Mouse (Mus musculus) erythroid progenitor cell, adult 5-6 weeks (primary cell): ENCODE data around the gene Olfr1046. TPM values are rescaled to one million over a fixed set of nuclear protein-coding genes. Genes with fewer than 3 reads are reported as not detected.
"Not testable (repeated sequence)": the region's sequence is repeated elsewhere in the genome, so short reads cannot be mapped to it uniquely, and the experiment has no call there.

Experiments
- ATAC-seq: replicated peaks from 2 replicates; pipeline ENCODE4 v1.8.0; 2016; ENCODE audit warnings: moderate number of reproducible peaks, mild to moderate bottlenecking, moderate TSS enrichment, inconsistent platforms; ENCODE audit not compliant: poor library complexity, low FRiP score, severe bottlenecking
- total RNA-seq, 2 experiments: library from RNA; stranded (forward) in 1 of 2; stranded (reverse) in 1 of 2; fragments of 150-400 nt in 1 of 2; fragments of 186-747, 209-891 nt in 1 of 2; gene quantifications; 2 replicates each; pipeline versions ENCODE4 v1.2.3 to v1.2.4; 2015 to 2017; ENCODE audit warnings: low replicate concordance in 2 of 2

Olfr1046 gene
- not detected in 2 replicates for total RNA-seq (2015; ENCODE audit: low replicate concordance)
- total RNA-seq (2017; ENCODE audit: low replicate concordance) = not detected in 2 replicates

GRCm38 (mm10) chr2:86219214-86219613 lies at the start of gene Olfr1046:
TSS of gene Olfr1046 (minus strand) at chr2:86219314.
- ATAC-seq = no peak

- ATAC-seq = not testable (repeated sequence)
Observed at GRCm38 (mm10) chr2:86258228-86258627, 39.1 kb upstream of the Olfr1046 start, which contains the start of gene Olfr1049. TSS of gene Olfr1049 (minus strand) at chr2:86258328.

GRCm38 (mm10) chr2:86240189-86240588 lies 21.1 kb upstream of the Olfr1046 start, which contains the start of gene Olfr1048:
TSS of gene Olfr1048 (minus strand) at chr2:86240289.
- ATAC-seq = no peak

- ATAC-seq = no peak
Observed at GRCm38 (mm10) chr2:86231301-86231700, 12.2 kb upstream of the Olfr1046 start, which contains the start of gene Olfr1047. TSS of gene Olfr1047 (minus strand) at chr2:86231401.

- no peak for ATAC-seq
Observed at GRCm38 (mm10) chr2:86202909-86203308, 16.2 kb downstream of the Olfr1046 start, which contains the start of gene Olfr1045. TSS of gene Olfr1045 (minus strand) at chr2:86203009.

- no peak for ATAC-seq
Observed at GRCm38 (mm10) chr2:86195863-86196262, 23.3 kb downstream of the Olfr1046 start.

- ATAC-seq = no peak
Observed at GRCm38 (mm10) chr2:86185583-86185982, 33.5 kb downstream of the Olfr1046 start, which contains the start of gene Olfr52. TSS of gene Olfr52 (minus strand) at chr2:86185683.

GRCm38 (mm10) chr2:86179950-86180349 lies 39.2 kb downstream of the Olfr1046 start:
- ATAC-seq = no peak

GRCm38 (mm10) chr2:86177720-86178119 lies 41.4 kb downstream of the Olfr1046 start, which contains the start of gene Olfr1044:
TSS of gene Olfr1044 (minus strand) at chr2:86177820.
- no peak for ATAC-seq

GRCm38 (mm10) chr2:86175422-86175821 lies 43.7 kb downstream of the Olfr1046 start:
- ATAC-seq = not testable (repeated sequence)

- ATAC-seq = no peak
Observed at GRCm38 (mm10) chr2:86167422-86167821, 51.7 kb downstream of the Olfr1046 start, which contains the start of gene Olfr1043. TSS of gene Olfr1043 (minus strand) at chr2:86167522.

Other genes with a start within 250 kb of the Olfr1046 start
- not detected in 2 replicates for gene Olfr1029, start 245.4 kb downstream of the Olfr1046 start, total RNA-seq (2015; ENCODE audit: low replicate concordance)
- not detected in 2 replicates for gene Olfr1029, start 245.4 kb downstream of the Olfr1046 start, total RNA-seq (2017; ENCODE audit: low replicate concordance)
- gene Olfr1030, start 240.0 kb downstream of the Olfr1046 start, total RNA-seq (2015; ENCODE audit: low replicate concordance) = not detected in 2 replicates
- not detected in 2 replicates for gene Olfr1030, start 240.0 kb downstream of the Olfr1046 start, total RNA-seq (2017; ENCODE audit: low replicate concordance)
- not detected in 2 replicates for gene Olfr1031, start 229.0 kb downstream of the Olfr1046 start, total RNA-seq (2015; ENCODE audit: low replicate concordance)
- gene Olfr1031, start 229.0 kb downstream of the Olfr1046 start, total RNA-seq (2017; ENCODE audit: low replicate concordance) = not detected in 2 replicates
- not detected in 2 replicates for gene Olfr1032, start 213.8 kb downstream of the Olfr1046 start, total RNA-seq (2015; ENCODE audit: low replicate concordance)
- gene Olfr1032, start 213.8 kb downstream of the Olfr1046 start, total RNA-seq (2017; ENCODE audit: low replicate concordance) = not detected in 2 replicates
- gene Olfr1033, start 198.7 kb downstream of the Olfr1046 start, total RNA-seq (2015; ENCODE audit: low replicate concordance) = not detected in 2 replicates
- gene Olfr1033, start 198.7 kb downstream of the Olfr1046 start, total RNA-seq (2017; ENCODE audit: low replicate concordance) = not detected in 2 replicates
- gene Olfr1034, start 173.5 kb downstream of the Olfr1046 start, total RNA-seq (2015; ENCODE audit: low replicate concordance) = not detected in 2 replicates
- gene Olfr1034, start 173.5 kb downstream of the Olfr1046 start, total RNA-seq (2017; ENCODE audit: low replicate concordance) = not detected in 2 replicates
- not detected in 2 replicates for gene Olfr1036, start 145.3 kb downstream of the Olfr1046 start, total RNA-seq (2015; ENCODE audit: low replicate concordance)
- not detected in 2 replicates for gene Olfr1036, start 145.3 kb downstream of the Olfr1046 start, total RNA-seq (2017; ENCODE audit: low replicate concordance)
- not detected in 2 replicates for gene Olfr1037, start 131.9 kb downstream of the Olfr1046 start, total RNA-seq (2015; ENCODE audit: low replicate concordance)
- gene Olfr1037, start 131.9 kb downstream of the Olfr1046 start, total RNA-seq (2017; ENCODE audit: low replicate concordance) = not detected in 2 replicates
- not detected in 2 replicates for gene Olfr1039, start 83.4 kb downstream of the Olfr1046 start, total RNA-seq (2015; ENCODE audit: low replicate concordance)
- not detected in 2 replicates for gene Olfr1039, start 83.4 kb downstream of the Olfr1046 start, total RNA-seq (2017; ENCODE audit: low replicate concordance)
- not detected in 2 replicates for gene Olfr1040, start 72.6 kb downstream of the Olfr1046 start, total RNA-seq (2015; ENCODE audit: low replicate concordance)
- gene Olfr1040, start 72.6 kb downstream of the Olfr1046 start, total RNA-seq (2017; ENCODE audit: low replicate concordance) = not detected in 2 replicates
- gene Olfr1042, start 57.5 kb downstream of the Olfr1046 start, total RNA-seq (2015; ENCODE audit: low replicate concordance) = not detected in 2 replicates
- gene Olfr1042, start 57.5 kb downstream of the Olfr1046 start, total RNA-seq (2017; ENCODE audit: low replicate concordance) = not detected in 2 replicates
- gene Olfr1043, start 51.8 kb downstream of the Olfr1046 start, total RNA-seq (2015; ENCODE audit: low replicate concordance) = not detected in 2 replicates
- not detected in 2 replicates for gene Olfr1043, start 51.8 kb downstream of the Olfr1046 start, total RNA-seq (2017; ENCODE audit: low replicate concordance)
- not detected in 2 replicates for gene Olfr1044, start 41.5 kb downstream of the Olfr1046 start, total RNA-seq (2015; ENCODE audit: low replicate concordance)
- not detected in 2 replicates for gene Olfr1044, start 41.5 kb downstream of the Olfr1046 start, total RNA-seq (2017; ENCODE audit: low replicate concordance)
- not detected in 2 replicates for gene Olfr52, start 33.6 kb downstream of the Olfr1046 start, total RNA-seq (2015; ENCODE audit: low replicate concordance)
- not detected in 2 replicates for gene Olfr52, start 33.6 kb downstream of the Olfr1046 start, total RNA-seq (2017; ENCODE audit: low replicate concordance)
- gene Olfr1045, start 16.3 kb downstream of the Olfr1046 start, total RNA-seq (2015; ENCODE audit: low replicate concordance) = not detected in 2 replicates
- not detected in 2 replicates for gene Olfr1045, start 16.3 kb downstream of the Olfr1046 start, total RNA-seq (2017; ENCODE audit: low replicate concordance)
- gene Olfr1047, start 12.1 kb upstream of the Olfr1046 start, total RNA-seq (2015; ENCODE audit: low replicate concordance) = not detected in 2 replicates
- not detected in 2 replicates for gene Olfr1047, start 12.1 kb upstream of the Olfr1046 start, total RNA-seq (2017; ENCODE audit: low replicate concordance)
- gene Olfr1048, start 21.0 kb upstream of the Olfr1046 start, total RNA-seq (2015; ENCODE audit: low replicate concordance) = not detected in 2 replicates
- gene Olfr1048, start 21.0 kb upstream of the Olfr1046 start, total RNA-seq (2017; ENCODE audit: low replicate concordance) = not detected in 2 replicates
- not detected in 2 replicates for gene Olfr1049, start 39.0 kb upstream of the Olfr1046 start, total RNA-seq (2015; ENCODE audit: low replicate concordance)
- gene Olfr1049, start 39.0 kb upstream of the Olfr1046 start, total RNA-seq (2017; ENCODE audit: low replicate concordance) = not detected in 2 replicates
- gene Olfr1051, start 59.8 kb upstream of the Olfr1046 start, total RNA-seq (2015; ENCODE audit: low replicate concordance) = not detected in 2 replicates
- gene Olfr1051, start 59.8 kb upstream of the Olfr1046 start, total RNA-seq (2017; ENCODE audit: low replicate concordance) = not detected in 2 replicates
- gene Olfr1052, start 73.1 kb upstream of the Olfr1046 start, total RNA-seq (2015; ENCODE audit: low replicate concordance) = not detected in 2 replicates
- gene Olfr1052, start 73.1 kb upstream of the Olfr1046 start, total RNA-seq (2017; ENCODE audit: low replicate concordance) = not detected in 2 replicates
- gene Olfr1053, start 96.0 kb upstream of the Olfr1046 start, total RNA-seq (2015; ENCODE audit: low replicate concordance) = not detected in 2 replicates
- not detected in 2 replicates for gene Olfr1053, start 96.0 kb upstream of the Olfr1046 start, total RNA-seq (2017; ENCODE audit: low replicate concordance)
- gene Olfr1054, start 116.1 kb upstream of the Olfr1046 start, total RNA-seq (2015; ENCODE audit: low replicate concordance) = not detected in 2 replicates
- not detected in 2 replicates for gene Olfr1054, start 116.1 kb upstream of the Olfr1046 start, total RNA-seq (2017; ENCODE audit: low replicate concordance)
- gene Olfr1055, start 131.0 kb upstream of the Olfr1046 start, total RNA-seq (2015; ENCODE audit: low replicate concordance) = not detected in 2 replicates
- gene Olfr1055, start 131.0 kb upstream of the Olfr1046 start, total RNA-seq (2017; ENCODE audit: low replicate concordance) = not detected in 2 replicates
- not detected in 2 replicates for gene Olfr1056, start 143.2 kb upstream of the Olfr1046 start, total RNA-seq (2015; ENCODE audit: low replicate concordance)
- not detected in 2 replicates for gene Olfr1056, start 143.2 kb upstream of the Olfr1046 start, total RNA-seq (2017; ENCODE audit: low replicate concordance)
- gene Olfr1057, start 159.1 kb upstream of the Olfr1046 start, total RNA-seq (2015; ENCODE audit: low replicate concordance) = not detected in 2 replicates
- not detected in 2 replicates for gene Olfr1057, start 159.1 kb upstream of the Olfr1046 start, total RNA-seq (2017; ENCODE audit: low replicate concordance)
- gene Olfr1058, start 169.2 kb upstream of the Olfr1046 start, total RNA-seq (2015; ENCODE audit: low replicate concordance) = not detected in 2 replicates
- not detected in 2 replicates for gene Olfr1058, start 169.2 kb upstream of the Olfr1046 start, total RNA-seq (2017; ENCODE audit: low replicate concordance)
- gene Olfr1061, start 194.7 kb upstream of the Olfr1046 start, total RNA-seq (2015; ENCODE audit: low replicate concordance) = not detected in 2 replicates
- gene Olfr1061, start 194.7 kb upstream of the Olfr1046 start, total RNA-seq (2017; ENCODE audit: low replicate concordance) = not detected in 2 replicates
- not detected in 2 replicates for gene Olfr1062, start 207.4 kb upstream of the Olfr1046 start, total RNA-seq (2015; ENCODE audit: low replicate concordance)
- not detected in 2 replicates for gene Olfr1062, start 207.4 kb upstream of the Olfr1046 start, total RNA-seq (2017; ENCODE audit: low replicate concordance)
- not detected in 2 replicates for gene Olfr1065, start 231.3 kb upstream of the Olfr1046 start, total RNA-seq (2015; ENCODE audit: low replicate concordance)
- not detected in 2 replicates for gene Olfr1065, start 231.3 kb upstream of the Olfr1046 start, total RNA-seq (2017; ENCODE audit: low replicate concordance)
- gene Olfr1066, start 237.0 kb upstream of the Olfr1046 start, total RNA-seq (2015; ENCODE audit: low replicate concordance) = not detected in 2 replicates
- not detected in 2 replicates for gene Olfr1066, start 237.0 kb upstream of the Olfr1046 start, total RNA-seq (2017; ENCODE audit: low replicate concordance)